Comparison of ENCODE assay signal across 11 mouse cellular contexts in genomic region chr12:79918983-79919382, GRCm38 (mm10).
DNase-seq lines count a peak whose midpoint lies in the region; ATAC-seq lines count a peak whose summit lies in the region.
"Had no signal": no experiment of that assay in that cellular context is flagged by ENCODE, and none has a peak within 500 bp of the region (broad histone marks: within the 10 kb centered on the region; RNA-seq: fewer than 3 reads in every experiment).

No protein-coding gene starts in this region.

- no peak overlapping the region for H3K9ac ChIP-seq in kidney, embryonic 14.5 days (ENCODE audit: low read depth, low read length)

- DNase-seq in kidney, adult 8-10 months, result no peak
- DNase-seq in thymus, postnatal 14 days, result peak; percentile 19
- DNase-seq in thymus, postnatal 10 days (ENCODE audit: low spot score in 2 of 2), result no peak
- DNase-seq in embryonic facial prominence, embryonic 10.5 days (ENCODE audit: low spot score), result no peak
- DNase-seq in cerebellum, adult 11 months, result no peak
- DNase-seq: gastrocnemius, postnatal 25 days; heart, postnatal 4 days; layer of hippocampus, postnatal 36 days had no signal

- no peak overlapping the region for H3K4me2 ChIP-seq in kidney, embryonic 14.5 days (replicated peaks; ENCODE audit: low read depth, low read length)

- H3K9me3 ChIP-seq in kidney, embryonic 14.5 days (ENCODE audit: control insufficient read depth, low read length), result no peaks in the 10 kb centered on the region; the same call in 1 of the 2 replicates
- peaks cover 10% of the 10 kb centered on the region; the same call in 1 of the 2 replicates for H3K9me3 ChIP-seq in embryonic facial prominence, embryonic 10.5 days

- peak overlapping the region; percentile 70; the same call in 1 of the 2 replicates for H3K27ac ChIP-seq in kidney, embryonic 14.5 days (ENCODE audit: low read depth, low read length)
- peak overlapping the region; percentile 62 for H3K27ac ChIP-seq in embryonic facial prominence, embryonic 10.5 days (replicated peaks)

- no peak overlapping the region for H3K4me3 ChIP-seq in kidney, embryonic 14.5 days (ENCODE audit: low read length)
- no peak overlapping the region for H3K4me3 ChIP-seq in embryonic facial prominence, embryonic 10.5 days

- no peak for ATAC-seq in kidney, embryonic 14.5 days (ENCODE audit: low FRiP score, low TSS enrichment)
- no peak for ATAC-seq in activated CD4-positive, CD25-positive, alpha-beta regulatory T cell, adult 4 months
- ATAC-seq: Patski had no signal

- no peaks in the 10 kb centered on the region for H3K36me3 ChIP-seq in kidney, embryonic 14.5 days (ENCODE audit: control insufficient read depth, insufficient read depth, low read length)
- H3K36me3 ChIP-seq in embryonic facial prominence, embryonic 10.5 days (replicated peaks), result no peaks in the 10 kb centered on the region; the same call in 1 of the 2 replicates

- WGBS in kidney, embryonic 14.5 days, result 91% methylated on average over 5 of the region's 5 CpGs
- WGBS in embryonic facial prominence, embryonic 10.5 days, result 91% methylated on average over 5 of the region's 5 CpGs

- no peaks in the 10 kb centered on the region for H3K27me3 ChIP-seq in kidney, embryonic 14.5 days (ENCODE audit: control insufficient read depth, insufficient read depth, low read length)
- H3K27me3 ChIP-seq in embryonic facial prominence, embryonic 10.5 days (replicated peaks; ENCODE audit: low read depth, poor library complexity, severe bottlenecking), result no peaks in the 10 kb centered on the region
- H3K27me3 ChIP-seq: Patski had no signal

- H3K4me1 ChIP-seq in kidney, embryonic 14.5 days (ENCODE audit: control insufficient read depth, insufficient read depth, low read length), result peaks cover 18% of the 10 kb centered on the region
- peaks cover 56% of the 10 kb centered on the region for H3K4me1 ChIP-seq in embryonic facial prominence, embryonic 10.5 days
